Mouse (Mus musculus): ENCODE results near the gene 6330409D20Rik.
A peak's percentile ranks its signal among the peaks of the same experiment; 100 is the strongest.

Gene 6330409D20Rik

DNA sequence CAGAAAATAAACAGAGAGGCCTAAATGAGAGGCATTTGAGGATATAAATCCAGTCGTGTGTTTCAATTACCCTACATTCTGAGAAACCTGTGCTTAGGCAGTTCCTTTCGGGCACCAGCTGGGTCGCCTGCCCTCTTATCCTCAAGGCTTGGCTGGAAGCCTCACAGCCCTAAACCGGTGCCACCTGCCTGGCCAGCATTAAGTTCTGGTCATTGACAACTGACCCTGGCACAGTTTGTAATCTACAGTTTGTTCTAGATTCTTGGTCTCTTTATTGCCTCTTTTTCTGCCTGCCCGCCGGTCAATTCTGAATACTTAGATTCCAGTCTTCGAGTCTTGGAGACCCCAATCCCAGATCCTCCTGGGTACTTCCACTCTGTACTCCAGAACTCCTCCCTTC is 47.5 kb downstream of the 6330409D20Rik start:
- no peak for DNase-seq

DNA sequence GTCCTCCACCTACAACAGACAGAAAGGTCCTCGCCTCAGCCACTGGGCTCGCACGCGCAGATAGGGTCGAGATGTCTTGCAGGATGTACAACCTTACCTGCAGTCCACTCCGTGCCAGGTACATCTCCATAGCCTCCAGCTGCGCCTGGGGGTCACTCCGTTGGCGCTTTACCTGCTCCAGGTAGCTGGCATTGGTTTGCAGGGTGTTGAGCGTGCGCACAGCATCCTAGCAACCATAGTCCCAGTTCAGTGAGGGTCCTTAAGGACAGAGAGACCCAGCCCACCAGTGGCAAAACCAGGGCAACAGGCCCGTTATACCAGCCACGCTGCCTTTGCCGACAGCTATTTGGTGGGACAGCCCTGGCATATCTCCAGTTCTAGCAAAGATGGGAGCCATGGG is 48.3 kb downstream of the 6330409D20Rik start:
- no peak for DNase-seq

- DNase-seq, result no peak
Observed at GRCm38 (mm10) chr2:32691041-32691440, 49.8 kb downstream of the 6330409D20Rik start.

- peak; percentile 92 for DNase-seq
Observed at GRCm38 (mm10) chr2:32689420-32689819, 51.4 kb downstream of the 6330409D20Rik start.

- DNase-seq, result no peak
Observed at GRCm38 (mm10) chr2:32687562-32687961, 53.3 kb downstream of the 6330409D20Rik start.

GRCm38 (mm10) chr2:32686640-32687039 is 54.2 kb downstream of the 6330409D20Rik start:
- DNase-seq, result no peak

- no peak for DNase-seq
Observed at GRCm38 (mm10) chr2:32685807-32686206, 55.0 kb downstream of the 6330409D20Rik start.

DNA sequence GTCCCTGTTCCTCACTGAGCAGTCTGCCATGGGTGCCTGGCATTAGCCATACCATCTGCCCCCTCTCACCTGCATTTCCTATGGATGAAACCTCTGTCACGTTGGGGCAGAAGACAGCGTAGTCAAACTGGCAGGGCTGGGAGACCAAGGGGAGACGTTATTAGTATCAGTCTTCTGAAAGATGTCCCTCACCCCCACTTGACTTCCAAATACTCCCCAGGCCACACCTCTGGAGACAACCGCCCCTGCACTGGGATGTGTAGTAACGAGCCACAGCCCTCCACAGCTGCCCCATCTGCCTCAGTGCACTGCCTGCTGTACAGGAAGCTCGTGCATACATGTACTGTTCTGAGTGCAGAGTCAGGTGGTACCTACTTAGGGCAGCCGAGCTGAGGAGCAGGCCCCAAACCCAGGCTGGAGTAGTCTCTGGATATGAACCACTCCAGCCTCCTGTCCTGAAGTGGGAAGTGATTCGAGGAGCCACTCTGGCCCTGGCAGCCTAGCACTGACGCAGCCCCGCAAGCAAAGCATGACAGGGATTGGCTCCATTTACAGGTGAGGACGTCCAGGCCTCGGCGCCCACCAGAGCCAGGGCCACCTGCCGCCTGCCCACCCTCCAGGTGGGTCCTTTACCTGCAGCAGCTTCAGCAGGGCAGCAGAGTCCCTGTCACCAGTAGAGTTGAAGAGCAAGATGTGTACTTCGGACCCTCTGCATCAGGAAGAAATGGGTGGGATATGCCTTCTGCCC is 56.0 kb downstream of the 6330409D20Rik start:
- no peak for DNase-seq

DNA sequence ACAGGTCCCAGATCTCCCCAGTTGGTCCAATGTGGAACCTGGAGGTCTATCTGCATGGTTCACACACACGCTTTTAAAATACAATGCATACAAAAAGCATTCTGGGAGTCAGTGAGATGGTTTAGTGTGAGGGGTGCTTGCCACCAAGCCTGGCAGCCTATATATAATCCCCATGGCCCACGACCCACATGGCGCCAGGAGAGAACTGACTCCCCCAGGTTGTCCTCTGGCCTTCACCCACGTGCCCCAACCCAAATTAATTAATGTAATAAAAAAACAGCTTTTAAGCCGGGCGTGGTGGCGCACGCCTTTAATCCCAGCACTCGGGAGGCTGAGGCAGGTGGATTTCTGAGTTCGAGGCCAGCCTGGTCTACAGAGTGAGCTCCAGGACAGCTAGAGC is 57.1 kb downstream of the 6330409D20Rik start:
- no peak for DNase-seq

DNA sequence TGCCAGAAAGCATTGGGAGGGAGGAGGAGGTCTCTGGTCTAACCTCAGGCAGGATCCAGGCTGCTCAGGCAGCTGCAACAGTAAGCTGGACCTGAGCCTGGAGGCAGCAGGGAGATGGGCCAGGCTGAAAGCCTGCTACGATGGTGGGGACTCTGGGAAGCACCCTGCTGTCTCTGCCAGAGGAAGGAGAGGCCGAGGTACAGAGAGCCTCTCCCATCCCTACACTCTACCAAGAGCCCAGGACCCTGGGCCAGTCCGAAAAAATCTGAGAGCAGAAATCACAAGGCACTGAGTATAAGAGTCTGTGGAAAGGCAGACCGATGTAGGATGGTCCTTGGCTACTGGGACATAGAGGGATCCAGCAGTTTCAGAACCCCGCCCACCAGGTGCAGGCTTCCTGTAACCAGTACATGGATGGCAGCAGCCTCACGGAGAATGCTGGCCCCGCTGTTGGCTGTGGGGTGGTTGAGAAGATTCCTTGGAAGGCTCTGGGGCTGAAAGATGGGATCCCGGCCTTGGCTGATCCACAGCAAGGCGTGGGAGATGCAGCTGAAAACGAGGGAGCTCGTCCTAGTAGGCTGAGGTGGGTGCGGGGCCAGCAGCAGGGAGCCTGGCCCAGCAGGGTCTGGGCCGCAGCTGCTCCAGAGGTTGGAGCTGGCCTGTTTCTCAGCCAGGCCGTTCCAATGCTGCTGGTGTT is 57.9 kb downstream of the 6330409D20Rik start:
- no peak for DNase-seq
